Mouse (Mus musculus): ENCODE data around the gene Syt1. TPM values are rescaled to one million over a fixed set of nuclear protein-coding genes. Genes with fewer than 3 reads are reported as not detected.

The Syt1 gene
- total RNA-seq, 2 experiments from 2014 or later: 0.05 to 0.06 TPM

DNA sequence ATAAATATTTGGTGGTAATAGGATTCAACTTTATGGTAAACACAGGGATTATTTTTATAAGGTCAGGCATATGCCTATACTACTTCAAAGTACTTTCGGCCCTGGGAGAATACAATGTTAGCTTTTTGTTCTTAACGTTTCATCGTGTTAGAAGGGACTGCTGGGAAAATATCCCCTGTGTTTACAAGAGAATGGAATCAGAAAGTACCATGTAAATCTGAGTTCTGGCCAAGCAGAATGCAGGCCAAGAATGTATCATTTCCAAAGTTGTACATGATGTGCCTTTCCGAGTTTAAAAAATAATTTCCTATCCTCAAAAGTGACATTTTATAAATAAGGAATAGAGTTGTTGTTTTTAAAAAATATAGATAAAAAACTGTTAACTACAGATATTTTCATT, 121.7 kb downstream of the Syt1 start:
- intact Hi-C loops (cut with DNase I): no loop called here
- DNase-seq (ENCODE audit: low spot score): no peak

DNA sequence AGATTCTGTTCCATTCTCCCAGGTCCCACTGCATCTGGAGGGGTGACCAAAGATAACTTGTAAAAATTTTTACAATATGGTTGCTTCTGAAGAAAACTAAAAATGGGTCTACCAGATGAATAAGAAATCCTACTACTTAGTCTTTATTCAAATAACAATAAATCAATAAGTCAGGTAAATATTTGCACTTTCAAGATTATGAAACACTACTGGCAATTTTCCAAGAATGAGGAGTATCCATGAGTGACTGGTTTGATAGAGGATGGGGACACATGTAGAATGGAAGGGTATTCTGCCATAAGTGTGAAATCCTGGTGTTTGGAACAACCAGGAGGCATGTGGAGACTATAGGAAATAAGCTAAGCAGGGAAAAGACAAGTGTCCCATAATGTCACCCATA, 124.0 kb downstream of the Syt1 start:
- no peak for DNase-seq (ENCODE audit: low spot score)
- intact Hi-C loops (cut with DNase I): no loop called here

DNA sequence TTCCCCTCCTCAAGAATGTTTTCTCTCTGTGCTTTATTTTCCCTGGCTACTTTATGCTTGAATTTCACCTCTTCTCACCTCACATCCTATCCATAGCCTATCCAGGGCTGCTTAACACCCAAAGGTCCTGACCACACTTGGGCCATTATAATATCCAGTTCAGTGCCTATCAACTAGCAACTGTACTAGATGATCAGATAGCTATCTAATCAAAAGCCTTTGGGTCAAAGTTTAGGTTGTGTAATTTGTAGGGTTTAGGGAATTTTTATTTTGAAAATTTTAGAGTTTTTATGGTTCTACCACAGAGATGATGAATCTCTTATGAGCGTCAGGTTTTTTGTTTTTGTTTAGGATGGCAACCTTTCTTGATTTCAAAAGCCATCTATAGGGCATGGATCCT, 125.0 kb downstream of the Syt1 start:
- DNase-seq (ENCODE audit: low spot score): no peak
- intact Hi-C loops (cut with DNase I): no loop called here

DNA sequence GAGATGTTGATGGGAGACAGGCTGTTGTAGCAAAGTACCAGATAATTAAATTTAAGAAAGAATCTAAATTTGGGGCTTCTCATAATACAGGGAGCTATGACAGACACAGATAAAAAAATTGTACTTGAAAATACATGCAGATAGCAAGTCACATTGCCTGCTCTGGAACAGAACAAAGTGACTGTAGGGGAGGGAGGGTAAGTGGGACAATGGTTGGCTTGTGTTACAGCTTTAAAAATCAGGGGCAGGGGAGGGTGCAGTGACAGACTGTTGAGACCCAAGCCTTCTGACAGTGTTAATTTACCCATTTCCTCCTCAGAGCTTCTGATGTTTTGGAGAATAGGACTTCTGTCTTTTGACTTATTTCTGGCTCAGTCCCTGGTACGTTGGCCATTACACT, 126.3 kb downstream of the Syt1 start:
- DNase-seq (ENCODE audit: low spot score): no peak
- intact Hi-C loops (cut with DNase I): no loop called here

DNA sequence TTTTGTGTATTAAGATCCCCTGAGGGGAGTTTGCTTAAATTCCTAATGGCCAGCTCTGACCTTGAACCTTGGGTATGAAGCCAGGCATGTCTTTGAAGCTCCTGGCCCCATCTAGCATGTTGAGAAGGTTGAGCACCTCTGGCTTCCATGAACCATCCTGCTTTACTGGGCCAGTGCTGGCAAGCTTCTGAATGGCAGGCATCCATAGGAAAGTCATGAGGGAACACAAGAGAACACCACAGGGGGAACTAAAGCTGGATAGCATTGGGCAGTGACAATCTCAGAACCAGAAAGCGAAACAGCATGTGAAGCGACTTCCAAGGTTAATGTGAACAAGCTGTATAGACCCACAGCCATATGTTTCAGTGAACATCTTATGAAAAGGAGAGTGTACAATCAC, 130.4 kb downstream of the Syt1 start:
- intact Hi-C loops (cut with DNase I): no loop called here

DNA sequence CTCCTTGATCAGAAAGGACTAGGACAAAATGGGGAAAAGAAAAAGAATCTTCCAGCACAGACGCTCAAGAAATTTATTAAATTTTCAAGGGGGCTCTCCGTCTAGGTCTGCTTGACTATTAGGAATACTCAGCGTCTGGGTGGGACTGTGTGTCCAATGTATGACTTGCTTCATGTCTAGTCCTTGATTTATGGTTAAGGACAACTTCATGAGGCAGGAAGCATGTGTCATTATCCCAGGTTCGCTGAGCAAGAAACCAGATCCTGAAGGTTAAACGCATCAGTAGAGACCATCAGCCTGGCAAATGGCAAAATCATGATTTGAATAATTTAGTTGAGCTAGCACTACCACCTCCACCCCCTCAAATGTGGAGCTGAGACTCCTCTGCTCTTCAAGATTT, 135.1 kb downstream of the Syt1 start:
- intact Hi-C loops (cut with DNase I): no loop called here
- DNase-seq (ENCODE audit: low spot score): no peak

More for the DNA sequence above, 130.4 kb downstream of the Syt1 start:
- no peak for DNase-seq (ENCODE audit: low spot score)

DNA sequence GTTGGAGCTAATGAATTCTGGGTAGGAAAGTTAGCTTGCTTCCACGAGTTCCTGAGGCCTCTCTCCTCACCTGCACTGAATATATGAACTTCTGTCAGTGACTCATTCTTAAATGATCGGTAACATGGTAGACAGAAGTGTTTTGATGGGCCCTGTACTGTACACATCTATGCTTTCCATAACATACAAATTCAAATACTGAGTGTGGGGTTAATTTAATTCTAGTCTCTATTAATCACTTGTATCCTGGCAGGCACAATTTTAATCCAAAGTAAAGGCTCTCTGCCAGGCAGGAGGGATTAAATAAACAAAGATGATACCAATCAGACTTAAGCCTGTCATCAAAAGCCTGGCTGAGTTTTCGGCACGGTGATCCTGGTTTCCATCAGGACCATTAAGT, 136.1 kb downstream of the Syt1 start:
- no peak for DNase-seq (ENCODE audit: low spot score)
- intact Hi-C loops (cut with DNase I): no loop called here

DNA sequence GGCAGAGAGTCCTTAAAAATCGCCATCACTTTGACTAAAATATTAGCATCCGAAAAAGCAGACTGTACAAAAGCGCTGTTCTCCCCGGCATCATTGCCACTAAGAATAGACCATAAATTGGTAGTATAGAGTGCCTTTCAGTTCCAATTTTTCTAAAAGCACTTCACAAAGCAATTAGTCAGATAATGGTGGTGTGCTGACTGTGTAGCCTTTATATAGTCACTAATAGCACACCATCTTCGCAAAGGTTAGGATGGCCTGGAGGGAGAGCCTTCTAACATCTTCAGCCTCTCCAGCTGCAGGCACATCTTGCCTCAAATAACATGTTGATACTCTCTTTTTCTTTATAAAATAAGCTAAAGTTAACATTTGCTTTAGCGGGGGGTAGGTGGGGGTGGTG, 138.4 kb downstream of the Syt1 start:
- intact Hi-C loops (cut with DNase I): no loop called here
- no peak for DNase-seq (ENCODE audit: low spot score)

DNA sequence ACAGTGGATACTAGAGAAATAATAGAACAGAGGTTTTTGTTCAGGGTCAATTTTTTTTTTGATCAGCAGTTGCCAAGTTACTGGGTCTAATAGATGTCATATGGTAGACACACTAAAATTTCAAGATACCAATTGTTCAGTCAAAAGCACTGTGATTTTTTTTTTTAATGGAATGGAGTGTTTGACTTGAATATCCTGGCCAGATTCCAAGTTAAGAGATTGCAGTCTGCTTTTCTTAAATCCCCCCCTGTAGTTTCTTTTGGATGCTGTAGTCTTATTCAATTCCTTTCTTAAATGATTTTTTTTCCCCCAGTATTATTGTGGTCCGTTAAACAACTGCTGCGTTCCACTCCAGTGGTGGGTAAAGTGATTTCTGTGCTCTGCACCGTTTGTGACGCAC, 140.2 kb downstream of the Syt1 start:
- no peak for DNase-seq (ENCODE audit: low spot score)
- intact Hi-C loops (cut with DNase I): no loop called here

DNA sequence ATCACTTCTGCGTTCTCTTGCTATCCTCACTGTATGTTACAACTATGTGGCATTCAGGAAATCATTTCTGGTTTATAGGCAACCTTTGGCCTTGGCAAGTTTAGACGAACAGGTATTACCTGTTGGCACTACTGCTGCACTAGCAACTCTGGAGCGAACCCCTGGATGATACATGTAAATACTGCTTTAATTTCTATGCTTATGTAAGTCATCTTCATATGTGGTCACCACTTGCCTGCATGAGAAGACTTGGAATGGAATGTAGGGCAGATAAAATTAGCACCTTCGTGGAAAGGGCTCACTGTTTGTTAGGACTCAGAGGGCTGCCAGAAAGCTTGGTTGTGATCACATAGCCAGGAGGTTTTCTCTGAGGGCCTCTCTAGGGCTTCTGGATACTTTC, 142.6 kb downstream of the Syt1 start:
- intact Hi-C loops (cut with DNase I): no loop called here
- no peak for DNase-seq (ENCODE audit: low spot score)

DNA sequence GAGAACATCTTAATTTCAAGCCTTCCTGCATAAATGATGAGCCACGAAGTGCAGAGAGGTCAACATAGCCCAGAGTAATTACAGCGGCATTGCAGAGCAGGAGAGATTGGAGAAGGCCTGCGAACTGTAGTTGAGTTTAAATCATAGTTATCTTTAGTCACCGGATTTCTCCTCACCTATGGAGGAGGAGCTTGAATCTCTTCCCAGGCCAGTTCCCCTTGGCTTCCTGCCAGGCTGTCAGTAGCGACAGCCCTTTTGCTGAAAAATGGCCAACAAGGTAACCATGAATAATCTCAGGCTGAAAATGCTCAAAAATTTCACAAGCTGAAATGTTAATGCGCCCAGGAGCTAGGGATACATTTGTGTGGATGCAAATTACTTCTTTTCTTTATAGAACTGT, 143.6 kb downstream of the Syt1 start:
- no peak for DNase-seq (ENCODE audit: low spot score)
- intact Hi-C loops (cut with DNase I): no loop called here

DNA sequence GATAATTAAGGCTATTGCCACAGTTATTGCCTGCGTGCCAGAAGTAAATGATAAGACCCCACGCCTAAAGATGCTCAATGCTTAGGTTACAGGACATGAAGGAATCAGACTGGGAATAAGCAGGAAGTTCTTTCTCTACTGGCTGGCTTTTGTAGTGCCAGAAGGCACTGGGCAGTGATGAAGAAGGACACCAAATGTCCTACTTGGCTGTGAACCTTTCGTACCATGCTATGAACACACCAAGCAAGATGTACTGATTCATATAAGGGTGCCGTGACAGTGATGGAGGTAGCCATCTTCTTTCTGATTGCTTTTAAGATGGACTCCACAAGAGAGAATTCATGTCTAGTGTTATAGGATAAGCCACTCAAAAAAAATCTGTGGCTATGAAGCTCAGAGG, 145.2 kb downstream of the Syt1 start:
- intact Hi-C loops (cut with DNase I): no loop called here
- DNase-seq (ENCODE audit: low spot score): no peak

DNA sequence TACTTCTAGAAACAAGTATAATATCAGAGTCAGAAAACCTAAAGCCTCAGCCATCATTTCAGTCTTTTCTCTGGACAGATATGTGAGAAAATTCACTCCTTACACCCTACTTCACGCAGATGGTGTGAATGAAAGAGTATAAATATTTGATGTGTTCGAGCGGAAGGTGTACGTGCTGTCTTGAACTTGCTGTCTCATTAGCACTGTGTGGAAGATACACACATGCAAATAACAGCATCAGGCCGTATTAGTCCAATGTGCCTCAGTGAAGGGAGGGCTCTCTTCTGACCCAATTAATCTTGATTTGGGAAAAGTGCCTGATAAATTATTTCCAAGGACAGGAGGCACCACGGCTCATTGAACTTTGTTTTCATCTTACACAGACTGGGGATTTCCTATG, 154.8 kb downstream of the Syt1 start:
- no peak for DNase-seq (ENCODE audit: low spot score)

DNA sequence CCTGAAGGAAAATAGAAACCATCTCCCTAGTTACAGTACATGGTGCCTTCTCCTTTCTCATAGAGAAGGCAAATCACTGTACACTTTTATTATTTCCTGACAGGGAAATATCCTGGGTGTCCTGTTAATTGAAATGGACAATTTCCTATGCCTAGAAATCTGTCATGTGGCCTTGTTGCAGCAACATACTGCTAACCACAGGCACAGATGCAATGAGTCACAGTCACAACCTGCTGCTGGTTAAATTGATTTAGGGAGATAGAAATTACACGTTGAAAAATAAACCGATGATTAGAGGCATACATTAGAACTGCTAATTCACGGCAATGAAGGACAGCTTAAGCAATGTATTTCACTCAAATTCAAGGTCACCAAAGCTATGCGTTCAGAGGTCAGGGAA, 158.0 kb downstream of the Syt1 start:
- intact Hi-C loops (cut with DNase I): no loop called here
- DNase-seq (ENCODE audit: low spot score): no peak

More for the DNA sequence above, 154.8 kb downstream of the Syt1 start:
- intact Hi-C loops (cut with DNase I): no loop called here

DNA sequence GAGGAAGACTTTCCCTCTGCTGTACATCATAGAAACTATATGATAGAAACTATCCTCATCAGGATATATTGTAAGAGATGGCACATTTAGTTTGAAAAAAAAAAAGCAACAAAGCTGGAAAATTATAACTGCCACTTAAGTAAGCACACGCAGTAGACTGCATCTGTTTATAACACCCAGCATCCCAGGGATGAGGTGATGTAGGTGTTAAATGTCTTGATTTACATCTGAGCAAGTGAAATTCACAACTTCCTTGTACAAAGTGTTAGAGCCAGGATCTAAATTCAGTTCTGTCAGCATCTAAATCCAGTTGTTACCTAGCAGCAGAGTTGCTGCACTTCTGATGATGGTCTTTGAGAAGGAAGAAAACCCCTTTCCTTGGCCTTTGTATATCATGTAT, 173.3 kb downstream of the Syt1 start:
- intact Hi-C loops (cut with DNase I): no loop called here
- no peak for DNase-seq (ENCODE audit: low spot score)

DNA sequence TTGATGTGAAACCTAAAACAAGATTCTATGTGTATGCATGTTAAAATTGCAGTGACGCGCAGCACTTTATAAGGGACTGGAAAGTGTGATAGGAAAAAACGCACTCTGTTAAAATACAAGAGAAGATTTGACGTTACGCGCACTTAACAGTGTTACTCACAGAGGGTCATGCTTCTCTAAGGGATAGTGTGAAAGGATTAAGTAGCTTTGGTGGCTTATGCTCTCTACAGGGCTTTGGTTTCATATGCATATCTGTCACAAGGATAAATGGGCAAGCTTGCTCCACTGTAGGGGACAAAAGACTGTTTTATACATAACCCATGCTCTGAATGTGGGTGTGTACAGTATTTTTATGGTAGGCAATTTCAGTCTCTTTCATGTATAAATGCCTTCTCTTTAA, 178.5 kb downstream of the Syt1 start:
- DNase-seq (ENCODE audit: low spot score): no peak

DNA sequence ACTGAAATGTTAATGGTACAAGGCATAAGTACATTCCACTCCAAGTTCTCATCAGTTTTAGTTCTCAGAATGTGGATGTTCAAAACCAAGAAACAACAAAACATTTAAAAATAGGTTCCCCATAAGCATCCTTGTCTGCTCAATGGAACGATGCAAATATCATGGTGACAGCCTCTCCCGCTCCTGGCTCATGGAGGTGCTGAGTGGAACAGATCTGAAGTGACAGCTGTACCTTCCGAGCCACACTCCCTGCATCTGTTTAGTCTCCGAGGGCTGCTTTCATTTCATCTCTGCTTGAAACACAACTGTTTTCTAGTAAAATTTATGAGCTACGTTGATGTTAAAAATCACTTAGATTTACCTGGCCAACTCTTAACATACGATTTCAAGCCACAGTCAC, 179.0 kb downstream of the Syt1 start:
- DNase-seq (ENCODE audit: low spot score): no peak
- intact Hi-C loops (cut with DNase I): no loop called here

More for the DNA sequence above, 178.5 kb downstream of the Syt1 start:
- intact Hi-C loops (cut with DNase I): no loop called here

DNA sequence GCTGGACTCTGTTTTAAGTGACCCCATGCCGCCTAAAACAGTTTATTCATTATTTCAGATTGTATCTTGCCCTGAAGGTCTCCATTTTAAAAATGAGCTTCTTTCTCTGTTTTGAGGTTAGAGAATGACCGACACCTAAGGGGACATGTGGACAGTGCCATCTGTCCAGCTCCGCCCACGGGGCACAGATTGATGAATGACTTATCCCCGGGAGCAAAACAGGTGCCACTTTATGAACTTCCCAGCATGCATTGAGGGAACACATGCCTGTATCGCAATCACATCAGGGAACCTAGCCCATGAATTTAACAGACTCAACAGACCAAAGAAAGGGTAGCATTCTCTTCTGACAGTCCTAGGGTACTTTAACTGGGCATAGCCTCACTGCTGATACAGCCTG, 188.5 kb downstream of the Syt1 start:
- intact Hi-C loops (cut with DNase I): no loop called here
- DNase-seq (ENCODE audit: low spot score): no peak

DNA sequence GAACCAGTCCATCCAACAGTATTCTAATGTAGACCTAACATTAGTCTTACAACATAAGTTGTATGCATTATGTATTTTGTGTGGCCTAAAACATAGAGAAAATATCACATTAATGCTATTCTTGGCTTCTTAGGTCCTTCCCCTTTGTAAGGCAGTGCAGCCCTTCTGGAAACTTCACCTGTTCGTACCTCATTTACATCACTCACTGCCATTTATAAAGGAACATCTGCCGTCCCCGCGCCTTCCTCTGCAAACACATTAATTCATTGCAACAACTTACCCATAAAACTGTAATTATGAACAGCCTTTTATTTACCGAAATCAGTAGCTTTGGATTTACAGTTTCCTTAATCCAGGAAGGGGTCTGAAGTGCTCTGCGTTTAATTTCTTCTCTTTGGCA, 195.4 kb downstream of the Syt1 start:
- intact Hi-C loops (cut with DNase I): no loop called here
- DNase-seq (ENCODE audit: low spot score): no peak

DNA sequence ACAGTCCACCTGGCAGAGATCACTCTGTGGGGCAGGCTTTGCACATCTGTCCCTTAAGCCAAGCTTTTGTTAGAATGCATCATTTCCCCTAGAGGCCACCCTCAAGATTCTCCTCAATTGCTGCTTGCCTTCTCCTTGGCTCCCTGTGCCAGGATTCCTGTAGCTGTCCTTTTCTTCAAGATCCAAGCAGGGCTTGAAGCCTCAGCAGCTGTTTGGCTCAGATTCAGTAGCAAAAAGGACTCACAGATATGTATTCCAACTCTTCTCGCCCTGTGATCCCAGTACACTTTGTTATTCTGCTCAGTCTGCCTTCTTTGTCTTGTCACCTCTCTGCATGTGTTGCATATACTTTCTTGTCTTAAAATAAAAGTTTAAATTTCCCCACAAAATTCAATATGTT, 206.4 kb downstream of the Syt1 start:
- DNase-seq (ENCODE audit: low spot score): no peak
- intact Hi-C loops (cut with DNase I): no loop called here

DNA sequence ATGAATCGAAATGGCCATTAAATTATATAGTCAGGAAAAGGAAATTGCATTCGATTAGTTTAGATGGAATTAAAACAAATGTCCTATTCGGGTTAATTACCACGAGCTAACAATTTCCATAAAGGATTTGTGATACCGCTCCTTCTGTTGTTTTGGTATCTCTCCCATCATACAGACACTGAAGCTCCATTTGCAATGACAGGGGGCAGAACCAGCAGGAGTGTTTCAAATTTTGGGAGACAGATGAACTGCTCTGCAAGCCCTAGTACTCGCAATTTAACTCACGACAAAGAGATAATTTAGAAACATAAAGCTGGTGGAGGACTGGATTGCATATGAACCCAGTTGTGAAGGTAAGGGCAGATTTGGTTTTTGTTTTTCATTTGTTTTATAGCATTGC, 210.0 kb downstream of the Syt1 start:
- intact Hi-C loops (cut with DNase I): no loop called here

DNA sequence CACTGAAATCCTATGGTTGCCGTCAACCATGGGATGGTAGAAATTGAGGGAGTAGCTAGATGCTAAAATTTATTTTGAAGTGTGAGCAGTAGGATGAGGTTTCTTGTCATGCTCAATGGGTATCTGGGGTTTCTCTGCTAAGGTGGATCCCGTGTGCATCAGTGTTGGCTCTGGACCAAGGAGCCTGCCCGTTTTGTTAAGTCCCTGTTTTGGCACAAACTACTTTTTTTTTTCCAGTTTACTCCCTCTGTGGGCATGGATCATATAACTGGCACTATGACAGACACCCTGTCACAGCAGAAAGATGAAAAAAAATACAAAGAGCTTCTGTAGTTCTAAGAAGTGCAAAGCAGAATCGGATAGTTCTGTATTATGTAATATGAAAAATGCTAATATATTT, 212.0 kb downstream of the Syt1 start:
- no peak for DNase-seq (ENCODE audit: low spot score)
- intact Hi-C loops (cut with DNase I): no loop called here

More for the DNA sequence above, 210.0 kb downstream of the Syt1 start:
- DNase-seq (ENCODE audit: low spot score): no peak

DNA sequence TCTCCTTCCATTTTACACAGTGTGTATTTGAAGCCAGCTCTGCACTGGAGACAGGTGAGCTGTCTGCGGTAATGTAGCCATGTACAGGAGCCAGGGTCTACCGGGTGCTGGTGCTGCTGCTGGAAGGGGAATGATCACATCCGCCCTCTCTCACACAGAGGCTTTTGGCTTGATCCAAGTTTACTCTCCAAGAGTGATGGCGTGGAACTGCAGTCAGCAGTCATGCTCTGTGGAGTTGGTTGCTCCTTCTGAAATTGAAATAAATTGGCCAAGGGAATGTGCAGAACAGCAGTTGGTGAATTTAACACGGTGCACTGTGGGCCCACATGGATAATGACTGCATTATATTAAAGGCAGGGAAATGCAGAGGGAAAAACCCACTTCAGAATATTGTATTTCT, 228.0 kb downstream of the Syt1 start:
- intact Hi-C loops (cut with DNase I): no loop called here
- DNase-seq (ENCODE audit: low spot score): no peak

All from heart, postnatal 25 days (tissue).